Mouse (Mus musculus) CH12.LX (cell line): Measurements from ENCODE around the gene Spn. TPM values are rescaled to one million over a fixed set of nuclear protein-coding genes. Genes with fewer than 3 reads are reported as not detected.

Experiments used
- DNase-seq: peaks from one replicate; pipeline ENCODE4 v3.0.0-alpha.2; 2013; ENCODE audit errors: extremely low read depth
- H3K27ac ChIP-seq: 2 replicates; pipeline ENCODE4 v1.5.1; 2012; ENCODE audit warnings: low read depth, mild to moderate bottlenecking, control low read depth, moderate library complexity; ENCODE audit not compliant: insufficient read depth
- H3K27me3 ChIP-seq: replicated peaks from 2 replicates; pipeline ENCODE3; 2012; ENCODE audit warnings: inconsistent platforms
- H3K36me3 ChIP-seq, 2 experiments: replicated peaks in 1 of 2; 2 replicates each; pipeline versions ENCODE3 to v1.6.1; 2012; ENCODE audit warnings: inconsistent platforms in 1 of 2, low read length in 1 of 2, mild to moderate bottlenecking in 1 of 2, mixed read lengths in 1 of 2, moderate library complexity in 1 of 2; ENCODE audit not compliant: control insufficient read depth in 1 of 2, insufficient read depth in 1 of 2
- H3K4me1 ChIP-seq, 2 experiments: 2 replicates each; pipeline ENCODE4 v1.6.1; 2012; ENCODE audit warnings: inconsistent platforms in 1 of 2, moderate library complexity in 1 of 2; ENCODE audit not compliant: insufficient read depth in 2 of 2, control insufficient read depth in 1 of 2
- H3K4me2 ChIP-seq: 2 replicates; pipeline ENCODE4 v1.6.1; 2012; ENCODE audit warnings: low read depth, mild to moderate bottlenecking, control low read depth; ENCODE audit not compliant: poor library complexity, insufficient read depth, severe bottlenecking
- H3K4me3 ChIP-seq, 3 experiments: fragments of 150-350 bp in 1 of 3; sonication (generic) in 1 of 3; replicated peaks in 1 of 3; 2 replicates each; pipeline versions ENCODE3 to v1.5.1; 2011 to 2012; ENCODE audit warnings: low read depth in 2 of 3, low read length in 2 of 3, mild to moderate bottlenecking in 2 of 3, moderate library complexity in 2 of 3, control low read depth in 1 of 3, improper control_type of control experiment in 1 of 3, inconsistent platforms in 1 of 3, mixed read lengths in 1 of 3; ENCODE audit not compliant: poor library complexity in 1 of 3
- H3K79me2 ChIP-seq: replicated peaks from 2 replicates; pipeline ENCODE4 v1.6.1; 2012; ENCODE audit warnings: mild to moderate bottlenecking, moderate library complexity; ENCODE audit not compliant: control insufficient read depth, poor library complexity, insufficient read depth, severe bottlenecking; ENCODE audit errors: extremely low read depth
- H3K9ac ChIP-seq: 2 replicates; pipeline ENCODE4 v1.6.1; 2012; ENCODE audit warnings: low read depth, mild to moderate bottlenecking, control low read depth, moderate library complexity; ENCODE audit not compliant: insufficient read depth
- H3K9me3 ChIP-seq: replicated peaks from 2 replicates; pipeline ENCODE3; 2012; ENCODE audit warnings: low read length, inconsistent platforms, mixed read lengths
- BHLHE40 ChIP-seq: IDR thresholded peaks from 2 replicates; pipeline ENCODE4 v1.6.1; 2011; ENCODE audit warnings: mild to moderate bottlenecking, low read depth, low read length, improper control_type of control experiment
- CHD1 ChIP-seq: IDR thresholded peaks from 2 replicates; pipeline ENCODE4 v1.6.1; 2012; ENCODE audit warnings: low read depth, low read length, improper control_type of control experiment, inconsistent platforms
- CHD2 ChIP-seq: IDR thresholded peaks from 2 replicates; pipeline ENCODE4 v1.6.1; 2011; ENCODE audit warnings: low read length, improper control_type of control experiment
- CTCF ChIP-seq, 2 experiments: IDR thresholded peaks in 1 of 2; conservative IDR thresholded peaks in 1 of 2; 2 replicates each; pipeline ENCODE4 v1.5.1; 2011 to 2012; ENCODE audit warnings: low read depth in 2 of 2, low read length in 2 of 2, improper control_type of control experiment in 1 of 2, inconsistent platforms in 1 of 2, mild to moderate bottlenecking in 1 of 2, moderate library complexity in 1 of 2
- E2F4 ChIP-seq: IDR thresholded peaks from 2 replicates; pipeline ENCODE4 v1.6.1; 2011; ENCODE audit warnings: low read depth, low read length, improper control_type of control experiment; ENCODE audit not compliant: insufficient replicate concordance
- ELF1 ChIP-seq: IDR thresholded peaks from 2 replicates; pipeline ENCODE4 v1.6.1; 2014; ENCODE audit warnings: low read depth, mild to moderate bottlenecking, inconsistent platforms, low read length, improper control_type of control experiment
- ETS1 ChIP-seq: conservative IDR thresholded peaks from 2 replicates; pipeline ENCODE4 v1.6.1; 2012; ENCODE audit warnings: low read depth, mild to moderate bottlenecking, inconsistent platforms, low read length, improper control_type of control experiment, moderate library complexity
- GABPA ChIP-seq: IDR thresholded peaks from 2 replicates; pipeline ENCODE4 v1.6.1; 2012; ENCODE audit warnings: low read depth, low read length, improper control_type of control experiment, inconsistent platforms; ENCODE audit not compliant: insufficient replicate concordance
- IRF4 ChIP-seq: IDR thresholded peaks from 2 replicates; pipeline ENCODE4 v1.6.1; 2014; ENCODE audit warnings: low read depth, mild to moderate bottlenecking, inconsistent platforms, low read length, improper control_type of control experiment
- KAT2A ChIP-seq: IDR thresholded peaks from 2 replicates; pipeline ENCODE4 v1.6.1; 2012; ENCODE audit warnings: low read length, improper control_type of control experiment, inconsistent platforms; ENCODE audit not compliant: insufficient replicate concordance
- MAFK ChIP-seq: IDR thresholded peaks from 2 replicates; pipeline ENCODE4 v1.6.1; 2011; ENCODE audit warnings: low read length, improper control_type of control experiment; ENCODE audit not compliant: insufficient replicate concordance
- MAX ChIP-seq: IDR thresholded peaks from 2 replicates; pipeline ENCODE4 v1.6.1; 2011; ENCODE audit warnings: low read length, improper control_type of control experiment
- MEF2A ChIP-seq: IDR thresholded peaks from 2 replicates; pipeline ENCODE4 v1.6.1; 2014; ENCODE audit warnings: low read depth, mild to moderate bottlenecking, inconsistent platforms, low read length, improper control_type of control experiment, borderline replicate concordance
- MXI1 ChIP-seq: IDR thresholded peaks from 2 replicates; pipeline ENCODE4 v1.6.1; 2011; ENCODE audit warnings: mild to moderate bottlenecking, low read depth, low read length, improper control_type of control experiment
- MYC ChIP-seq: IDR thresholded peaks from 2 replicates; pipeline ENCODE4 v1.6.1; 2011; ENCODE audit warnings: low read depth, mild to moderate bottlenecking, improper control_type of control experiment, low read length
- NELFE ChIP-seq: IDR thresholded peaks from 2 replicates; pipeline ENCODE4 v1.6.1; 2011; ENCODE audit warnings: low read depth, low read length, improper control_type of control experiment
- NRF1 ChIP-seq: IDR thresholded peaks from 2 replicates; pipeline ENCODE4 v1.6.1; 2014; ENCODE audit warnings: low read depth, mild to moderate bottlenecking, inconsistent platforms, low read length, improper control_type of control experiment, moderate library complexity
- PAX5 ChIP-seq: IDR thresholded peaks from 2 replicates; pipeline ENCODE4 v1.6.1; 2012; ENCODE audit warnings: low read length, inconsistent platforms, mixed read lengths
- POLR2A ChIP-seq: IDR thresholded peaks from 2 replicates; pipeline ENCODE4 v1.6.1; 2011; ENCODE audit warnings: low read depth, mild to moderate bottlenecking, improper control_type of control experiment, low read length
- POLR2AphosphoS2 ChIP-seq: IDR thresholded peaks from 2 replicates; pipeline ENCODE4 v1.6.1; 2011; ENCODE audit warnings: low read depth, low read length, improper control_type of control experiment
- SIN3A ChIP-seq: IDR thresholded peaks from 2 replicates; pipeline ENCODE4 v1.6.1; 2012; ENCODE audit warnings: low read length, improper control_type of control experiment, inconsistent platforms
- SMC3 ChIP-seq: IDR thresholded peaks from 2 replicates; pipeline ENCODE4 v1.6.1; 2011; ENCODE audit warnings: low read depth, low read length, improper control_type of control experiment
- TCF12 ChIP-seq: IDR thresholded peaks from 2 replicates; pipeline ENCODE4 v1.6.1; 2014; ENCODE audit warnings: low read depth, mild to moderate bottlenecking, inconsistent platforms, low read length, improper control_type of control experiment
- UBTF ChIP-seq: IDR thresholded peaks from 2 replicates; pipeline ENCODE4 v1.6.1; 2012; ENCODE audit warnings: low read depth, mild to moderate bottlenecking, inconsistent platforms, low read length, improper control_type of control experiment, moderate library complexity
- USF1 ChIP-seq: IDR thresholded peaks from 2 replicates; pipeline ENCODE4 v1.6.1; 2014; ENCODE audit warnings: low read depth, mild to moderate bottlenecking, inconsistent platforms, low read length, improper control_type of control experiment
- ZC3H11A ChIP-seq: IDR thresholded peaks from 2 replicates; pipeline ENCODE4 v1.6.1; 2012; ENCODE audit warnings: low read depth, mild to moderate bottlenecking, inconsistent platforms, low read length, improper control_type of control experiment
- ZMIZ1 ChIP-seq: IDR thresholded peaks from 2 replicates; pipeline ENCODE4 v1.6.1; 2012; ENCODE audit warnings: low read depth, mild to moderate bottlenecking, inconsistent platforms, low read length, improper control_type of control experiment
- ZNF384 ChIP-seq: IDR thresholded peaks from 2 replicates; pipeline ENCODE4 v1.6.1; 2012; ENCODE audit warnings: low read depth, low read length, improper control_type of control experiment, inconsistent platforms
- dilution Hi-C: fragments of 300-500 bp; cut with MboI; formaldehyde crosslinking; loops from 2 replicates; pipeline ENCODE4 v1.14.3; 2020; ENCODE audit warnings: low sequenced_read_pairs; ENCODE audit not compliant: extremely low pct_unique_long_range_greater_than_20kb, extremely low pct_ligation_motif_present
- in situ Hi-C: fragments of 300-500 bp; cut with MboI; formaldehyde crosslinking; loops from 3 replicates; pipeline ENCODE4 v1.14.3; 2019; ENCODE audit warnings: low sequenced_read_pairs, low pct_ligation_motif_present, low pct_unique_long_range_greater_than_20kb, mixed read lengths
- polyA plus RNA-seq: library from polyadenylated mRNA; unstranded; fragments of >175 nt; gene quantifications from 2 replicates; pipeline ENCODE4 v1.2.1, GENCODE M21; 2012; ENCODE audit warnings: low read depth; ENCODE audit not compliant: insufficient read length
- total RNA-seq, 2 experiments: library from RNA; depleted of rRNA; stranded (reverse); fragments of 300-350 nt in 1 of 2; fragments of >200 nt in 1 of 2; gene quantifications; 2 replicates each; pipeline ENCODE4 v1.2.3; 2012 to 2014

The Spn gene
- total and polyA plus RNA-seq, 3 experiments = 2.4 to 16.3 (median 3.3) TPM

GRCm38 (mm10) chr7:127112921-127113597 is 24.6 kb downstream of the Spn start (continued):
- TF ChIP-seq POLR2AphosphoS2 (no peak), MAFK (no peak), IRF4 (peak; percentile 84), KAT2A (no peak)

GRCm38 (mm10) chr7:127112251-127112841 is 25.3 kb downstream of the Spn start:
- peak overlapping the region in 1 of 3 experiments; percentile 7 for H3K4me3 ChIP-seq
- DNase-seq = peak; percentile 49
- TF ChIP-seq NELFE = 0 out of 2 replicates have a peak, but pooled peaks have one; percentile 14
- 0 out of 2 replicates have a peak, but pooled peaks have one; percentile 38 for TF ChIP-seq E2F4
- no peak for TF ChIP-seq UBTF
- 0 out of 2 replicates have a peak, but pooled peaks have one; percentile 42 for TF ChIP-seq ELF1
- TF ChIP-seq SIN3A = 0 out of 2 replicates have a peak, but pooled peaks have one; percentile 35
- no peak for TF ChIP-seq ZMIZ1
- TF ChIP-seq MAFK = 0 out of 2 replicates have a peak, but pooled peaks have one; percentile 22
- TF ChIP-seq MXI1 = peak; percentile 60; the same call in 1 of the 2 replicates
- TF ChIP-seq ETS1 = no peak
- in situ Hi-C loops (loop anchor here (10.0 kb wide), 1 partner anchor 468 kb away; the partner anchor contains the start of gene Sgf29), dilution Hi-C loops (no loop called here)
- H3K4me2 ChIP-seq = peak overlapping the region; percentile 60
- peaks cover 3% of the 10 kb centered on the region for H3K27me3 ChIP-seq
- 0 out of 2 replicates have a peak overlapping the region, but pooled peaks have one; percentile 21 for H3K9ac ChIP-seq
- peak overlapping the region; percentile 77 for H3K27ac ChIP-seq
- H3K9me3 ChIP-seq = no peaks in the 10 kb centered on the region
- H3K79me2 ChIP-seq = no peaks in the 10 kb centered on the region
- no peaks in the 10 kb centered on the region for H3K36me3 ChIP-seq
- H3K4me1 ChIP-seq = peaks cover 37 to 70% of the 10 kb centered on the region in 2 experiments

DNA sequence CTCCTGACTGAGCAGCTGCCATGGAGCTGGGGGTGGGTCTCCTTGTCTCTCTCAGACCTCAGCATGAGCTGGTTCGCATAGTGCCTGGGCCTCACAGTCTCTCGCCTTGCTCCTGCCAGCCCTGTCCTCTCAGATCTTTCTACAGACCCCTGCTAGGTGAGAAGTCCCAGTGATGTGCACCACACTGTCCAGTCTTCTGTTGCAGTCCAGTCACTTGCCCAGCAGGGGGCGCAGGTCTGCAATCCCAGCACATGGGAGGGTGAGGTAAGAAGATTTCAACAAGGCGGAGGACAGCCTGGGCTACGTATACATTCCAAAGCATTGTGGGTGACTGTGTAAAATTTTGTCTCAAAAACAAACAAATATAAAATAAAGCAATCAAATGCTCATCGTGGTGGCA is 26.2 kb downstream of the Spn start:
- in situ Hi-C loops = loop anchor here (10.0 kb wide), 1 partner anchor 467 kb away; the partner anchor contains the start of gene Sgf29
- H3K4me1 ChIP-seq = peaks cover 35 to 62% of the 10 kb centered on the region in 2 experiments
- peak; percentile 91 for DNase-seq
- TF ChIP-seq ZC3H11A = no peak
- no peak for TF ChIP-seq USF1
- peak; percentile 79 for TF ChIP-seq SMC3
- TF ChIP-seq NRF1 = no peak
- TF ChIP-seq BHLHE40 = 0 out of 2 replicates have a peak, but pooled peaks have one; percentile 7
- no peak for TF ChIP-seq PAX5
- no peak for TF ChIP-seq MAFK
- peak; percentile 73 to 91 for TF ChIP-seq CTCF (conservative IDR thresholded peaks at IDR 0.05 in 1 of 2, IDR thresholded peaks at IDR 0.05 in 1 of 2; ENCODE audit: low read depth in 2 of 2, low read length in 2 of 2)
- TF ChIP-seq MYC = peak; percentile 92; the same call in 1 of the 2 replicates
- TF ChIP-seq MAX = peak; percentile 88
- no peak for TF ChIP-seq GABPA
- 0 out of 2 replicates have a peak, but pooled peaks have one; percentile 28 for TF ChIP-seq TCF12
- TF ChIP-seq MEF2A = no peak
- 0 out of 2 replicates have a peak, but pooled peaks have one; percentile 18 for TF ChIP-seq POLR2A
- no peak for TF ChIP-seq UBTF
- TF ChIP-seq E2F4 = no peak
- no peak for TF ChIP-seq CHD2
- TF ChIP-seq MXI1 = peak; percentile 48; the same call in 1 of the 2 replicates
- no peak for TF ChIP-seq ZNF384
- TF ChIP-seq SIN3A = no peak
- no peak for TF ChIP-seq CHD1

More for the DNA sequence above, 26.2 kb downstream of the Spn start:
- Histone ChIP-seq H3K27me3 (peaks cover 7% of the 10 kb centered on the region), H3K27ac (no peak overlapping the region), H3K4me3 (no peak overlapping the region), H3K79me2 (no peaks in the 10 kb centered on the region), H3K9ac (no peak overlapping the region), H3K9me3 (no peaks in the 10 kb centered on the region), H3K36me3 (no peaks in the 10 kb centered on the region), H3K4me2 (no peak overlapping the region)
- dilution Hi-C loops = no loop called here
